Mouse (Mus musculus): ENCODE results near the gene Lhfpl2. TPM values are rescaled to one million over a fixed set of nuclear protein-coding genes. Genes with fewer than 3 reads are reported as not detected.

Lhfpl2 gene
- total RNA-seq, 2 experiments from 2014 or later: 31.9 to 38.6 TPM

- no peak for DNase-seq
Observed at GRCm38 (mm10) chr13:94098369-94099084, 40.9 kb downstream of the Lhfpl2 start.

GRCm38 (mm10) chr13:94099087-94099486 lies 41.5 kb downstream of the Lhfpl2 start:
- DNase-seq: no peak

- no peak for DNase-seq
Observed at GRCm38 (mm10) chr13:94100361-94100760, 42.8 kb downstream of the Lhfpl2 start.

- DNase-seq: no peak
Observed at GRCm38 (mm10) chr13:94101020-94101571, 43.5 kb downstream of the Lhfpl2 start.

GRCm38 (mm10) chr13:94104866-94105475 lies 47.4 kb downstream of the Lhfpl2 start:
- no peak for DNase-seq

GRCm38 (mm10) chr13:94106431-94106830 lies 48.8 kb downstream of the Lhfpl2 start:
- DNase-seq: no peak

GRCm38 (mm10) chr13:94106983-94107382 lies 49.4 kb downstream of the Lhfpl2 start:
- no peak for DNase-seq

GRCm38 (mm10) chr13:94110556-94110955 lies 53.0 kb downstream of the Lhfpl2 start:
- DNase-seq: no peak

GRCm38 (mm10) chr13:94115476-94115875 lies 57.9 kb downstream of the Lhfpl2 start:
- DNase-seq: peak; percentile 63

GRCm38 (mm10) chr13:94116705-94117410 lies 59.3 kb downstream of the Lhfpl2 start:
- no peak for DNase-seq

GRCm38 (mm10) chr13:94117522-94117921 lies 59.9 kb downstream of the Lhfpl2 start:
- no peak for DNase-seq

GRCm38 (mm10) chr13:94118091-94118490 lies 60.5 kb downstream of the Lhfpl2 start:
- DNase-seq: no peak

GRCm38 (mm10) chr13:94119309-94119708 lies 61.7 kb downstream of the Lhfpl2 start:
- DNase-seq: no peak

- peak; percentile 69 for DNase-seq
Observed at GRCm38 (mm10) chr13:94122703-94123592, 65.4 kb downstream of the Lhfpl2 start.

- no peak for DNase-seq
Observed at GRCm38 (mm10) chr13:94130394-94130793, 72.8 kb downstream of the Lhfpl2 start.

GRCm38 (mm10) chr13:94131135-94131534 lies 73.5 kb downstream of the Lhfpl2 start:
- no peak for DNase-seq

GRCm38 (mm10) chr13:94132187-94132995 lies 74.8 kb downstream of the Lhfpl2 start:
- no peak for DNase-seq

GRCm38 (mm10) chr13:94134646-94135045 lies 77.0 kb downstream of the Lhfpl2 start:
- DNase-seq: no peak

- peak; percentile 55 for DNase-seq
Observed at GRCm38 (mm10) chr13:94135180-94135579, 77.6 kb downstream of the Lhfpl2 start.

- DNase-seq: no peak
Observed at GRCm38 (mm10) chr13:94139713-94140445, 82.3 kb downstream of the Lhfpl2 start.

Data from gastrocnemius, postnatal 10 days (tissue).